Mouse (Mus musculus): Measurements from ENCODE around the gene Telo2.

- TF ChIP-seq POLR2A (IDR thresholded peaks at IDR 0.05; ENCODE audit: borderline replicate concordance, insufficient read depth, low read length): no peak
- TF ChIP-seq CTCF (IDR thresholded peaks at IDR 0.05; ENCODE audit: borderline replicate concordance, insufficient read depth, low read depth, low read length): no peak
Observed at GRCm38 (mm10) chr17:25089158-25089557, 26.6 kb downstream of the Telo2 start.
